Mouse (Mus musculus) ES-Bruce4 (cell line): ENCODE data around the gene Tk1. TPM values are rescaled to one million over a fixed set of nuclear protein-coding genes. Genes with fewer than 3 reads are reported as not detected.

Experiments
- H3K27ac ChIP-seq: 2 replicates; pipeline ENCODE4 v1.5.1; 2012; ENCODE audit warnings: low read length, inconsistent platforms; ENCODE audit not compliant: insufficient read depth
- H3K27me3 ChIP-seq: 2 replicates; pipeline ENCODE4 v1.6.1; 2012; ENCODE audit warnings: mild to moderate bottlenecking, low read length, inconsistent platforms; ENCODE audit not compliant: control insufficient read depth, poor library complexity, insufficient read depth, severe bottlenecking
- H3K36me3 ChIP-seq: 2 replicates; pipeline ENCODE4 v1.6.1; 2012; ENCODE audit warnings: inconsistent platforms, mild to moderate bottlenecking, low read length, moderate library complexity; ENCODE audit not compliant: control insufficient read depth, poor library complexity, insufficient read depth, severe bottlenecking
- H3K4me1 ChIP-seq: one replicate; pipeline ENCODE4 v1.8.1; 2011; ENCODE audit warnings: low read length; ENCODE audit not compliant: control insufficient read depth, insufficient read depth
- H3K4me3 ChIP-seq: 2 replicates; pipeline ENCODE4 v1.5.1; 2011; ENCODE audit warnings: low read depth, mild to moderate bottlenecking, low read length
- H3K9ac ChIP-seq: 2 replicates; pipeline ENCODE4 v1.6.1; 2012; ENCODE audit warnings: low read depth, mild to moderate bottlenecking, inconsistent platforms; ENCODE audit not compliant: poor library complexity, severe bottlenecking
- H3K9me3 ChIP-seq: replicated peaks from 2 replicates; pipeline ENCODE4 v1.6.1; 2012; ENCODE audit warnings: mild to moderate bottlenecking, low read length, inconsistent platforms; ENCODE audit not compliant: control insufficient read depth, poor library complexity, insufficient read depth, severe bottlenecking
- CTCF ChIP-seq: IDR thresholded peaks from one replicate; pipeline ENCODE4 v1.8.1; 2011; ENCODE audit warnings: low read depth, low read length
- EP300 ChIP-seq: IDR thresholded peaks from 2 replicates; pipeline ENCODE4 v1.6.1; 2011; ENCODE audit warnings: low read depth, low read length; ENCODE audit not compliant: insufficient read depth
- POLR2A ChIP-seq: IDR thresholded peaks from one replicate; pipeline ENCODE4 v1.8.1; 2011; ENCODE audit warnings: low read length; ENCODE audit not compliant: insufficient read depth
- polyA plus RNA-seq: library from polyadenylated mRNA; stranded (reverse); fragments of >200 nt; gene quantifications from 2 replicates; pipeline ENCODE4 v1.2.4, GENCODE M21; 2011; ENCODE audit warnings: low read depth; ENCODE audit not compliant: missing spikeins, insufficient read depth, insufficient read length

Tk1 gene
- polyA plus RNA-seq, 1 experiment: 35.7 TPM

DNA sequence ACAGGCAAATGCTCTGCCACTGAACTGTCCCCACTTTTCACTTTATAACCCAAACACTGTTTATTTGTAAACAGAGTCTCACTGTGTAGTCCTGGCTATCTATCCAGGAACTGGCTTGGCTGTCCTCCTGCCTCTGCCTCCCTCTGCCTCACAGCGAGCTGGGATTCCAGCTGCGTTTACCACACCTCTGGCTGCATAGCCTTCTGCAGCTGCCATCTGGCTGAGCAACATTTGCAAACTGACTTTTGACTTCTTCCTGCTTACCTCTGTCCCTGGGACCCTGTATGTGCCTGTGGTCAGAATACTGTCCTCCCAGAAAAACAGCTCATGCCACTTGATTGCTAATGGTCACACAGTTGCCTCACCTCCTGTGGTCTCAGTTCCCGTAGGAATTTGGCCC lies 1.5 kb upstream of the Tk1 start:
- TF ChIP-seq POLR2A (no peak), EP300 (no peak), CTCF (no peak)
- Histone ChIP-seq H3K36me3 (peaks cover 10% of the 10 kb centered on the region; the same call in 1 of the 2 replicates), H3K9ac (no peak overlapping the region), H3K27ac (no peak overlapping the region), H3K9me3 (no peaks in the 10 kb centered on the region), H3K4me1 (peaks cover 2% of the 10 kb centered on the region), H3K4me3 (no peak overlapping the region), H3K27me3 (no peaks in the 10 kb centered on the region)

DNA sequence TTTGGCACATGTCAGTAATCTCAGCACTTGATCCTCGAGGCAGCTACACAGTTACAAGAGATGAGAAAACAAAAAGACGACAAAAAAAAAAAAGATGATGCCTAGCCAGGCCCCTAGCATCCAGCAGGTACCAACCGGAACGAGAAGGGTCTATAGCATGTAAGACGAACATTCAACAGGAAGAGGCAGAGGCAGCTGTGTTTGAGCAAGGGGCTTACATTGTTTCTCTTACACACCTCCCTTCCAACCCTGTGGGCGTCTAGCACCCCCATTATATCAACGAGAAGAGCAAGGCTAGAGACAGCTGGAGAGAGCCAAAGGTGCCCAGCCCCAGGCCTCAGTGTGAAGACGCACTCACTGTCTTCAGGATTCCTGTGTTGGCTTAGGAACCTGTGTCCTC lies 1.0 kb upstream of the Tk1 start:
- Histone ChIP-seq H3K36me3 (peaks cover 10% of the 10 kb centered on the region; the same call in 1 of the 2 replicates), H3K27me3 (no peaks in the 10 kb centered on the region), H3K9ac (peak overlapping the region; percentile 86; the same call in 1 of the 2 replicates), H3K9me3 (no peaks in the 10 kb centered on the region), H3K27ac (no peak overlapping the region), H3K4me3 (no peak overlapping the region), H3K4me1 (peaks cover 2% of the 10 kb centered on the region)
- TF ChIP-seq POLR2A (no peak), CTCF (no peak), EP300 (no peak)

DNA sequence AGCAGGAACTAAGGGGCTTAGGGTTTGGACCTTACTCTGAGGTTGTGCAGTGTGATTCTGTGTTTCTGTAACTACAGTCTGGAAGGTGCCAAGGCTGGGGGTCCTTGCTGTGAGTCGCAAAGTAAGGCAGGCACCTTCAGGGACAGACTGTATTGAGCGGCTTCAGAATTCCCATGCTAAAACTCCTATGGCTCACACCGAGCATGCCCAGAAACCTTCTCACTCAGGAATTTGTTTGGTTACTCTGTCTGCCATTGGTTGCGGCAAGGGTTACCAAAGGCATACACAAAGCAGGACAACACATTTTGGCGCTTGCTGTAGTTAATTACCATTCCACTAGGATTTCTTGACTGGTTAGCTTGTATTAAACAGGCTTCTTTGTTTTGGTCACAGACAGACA lies 272 bp upstream of the Tk1 start:
- no peaks in the 10 kb centered on the region for H3K27me3 ChIP-seq
- H3K27ac ChIP-seq: peak overlapping the region; percentile 85
- TF ChIP-seq POLR2A (no peak), EP300 (no peak), CTCF (no peak)
- peak overlapping the region; percentile 93 for H3K4me3 ChIP-seq
- H3K9me3 ChIP-seq: no peaks in the 10 kb centered on the region
- peak overlapping the region; percentile 86 for H3K9ac ChIP-seq
- peaks cover 16% of the 10 kb centered on the region for H3K36me3 ChIP-seq
- peaks cover 2% of the 10 kb centered on the region for H3K4me1 ChIP-seq

DNA sequence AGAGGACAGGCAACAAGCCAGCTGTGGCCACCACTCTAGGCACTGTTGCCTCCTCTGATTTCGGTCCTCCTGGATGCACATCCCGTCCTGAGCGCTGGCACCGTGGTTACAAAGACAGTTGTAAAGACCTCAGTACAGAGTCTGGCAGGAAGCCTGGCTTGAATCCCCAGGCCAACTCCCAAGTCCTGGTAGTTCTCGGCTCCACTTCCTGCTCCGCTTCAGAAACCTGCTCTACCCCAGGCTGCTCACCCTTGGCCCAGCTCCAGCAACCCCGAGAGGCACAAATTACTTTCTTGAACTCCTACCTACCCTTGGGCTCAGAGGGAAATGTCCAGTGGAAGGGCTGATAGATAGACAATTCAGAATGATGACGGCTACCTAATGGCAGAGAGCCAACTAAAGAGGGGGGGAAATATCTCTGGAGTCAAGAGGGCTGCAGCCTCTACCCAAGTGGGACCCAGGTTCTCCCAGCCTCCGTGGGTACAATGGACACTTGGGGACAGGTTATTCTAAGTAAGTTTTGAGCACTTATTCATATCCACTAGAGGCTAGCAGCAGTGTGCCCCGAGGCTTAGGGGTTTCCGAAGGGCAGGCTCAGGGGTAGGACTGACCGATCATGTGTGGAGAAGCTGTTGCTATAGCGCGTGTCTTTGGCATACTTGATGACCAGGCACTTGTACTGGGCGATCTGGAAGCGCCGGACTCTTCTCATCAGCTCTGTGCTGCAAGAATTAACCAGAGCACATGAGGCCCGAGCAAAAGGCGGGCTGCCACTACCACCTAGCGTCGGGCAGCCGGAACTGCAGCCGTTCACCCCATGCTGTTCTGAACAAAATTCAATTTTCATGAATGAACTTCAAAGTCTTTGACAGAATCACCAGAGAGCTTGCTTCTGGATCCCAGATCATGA lies 1.6 kb downstream of the Tk1 start:
- TF ChIP-seq CTCF: peak; percentile 89
- no peak for TF ChIP-seq EP300
- peaks cover 28% of the 10 kb centered on the region for H3K36me3 ChIP-seq
- no peak overlapping the region for H3K27ac ChIP-seq
- peaks cover 4% of the 10 kb centered on the region for H3K4me1 ChIP-seq
- no peaks in the 10 kb centered on the region for H3K9me3 ChIP-seq
- peak overlapping the region; percentile 86 for H3K9ac ChIP-seq
- H3K4me3 ChIP-seq: peak overlapping the region; percentile 93
- no peaks in the 10 kb centered on the region for H3K27me3 ChIP-seq

DNA sequence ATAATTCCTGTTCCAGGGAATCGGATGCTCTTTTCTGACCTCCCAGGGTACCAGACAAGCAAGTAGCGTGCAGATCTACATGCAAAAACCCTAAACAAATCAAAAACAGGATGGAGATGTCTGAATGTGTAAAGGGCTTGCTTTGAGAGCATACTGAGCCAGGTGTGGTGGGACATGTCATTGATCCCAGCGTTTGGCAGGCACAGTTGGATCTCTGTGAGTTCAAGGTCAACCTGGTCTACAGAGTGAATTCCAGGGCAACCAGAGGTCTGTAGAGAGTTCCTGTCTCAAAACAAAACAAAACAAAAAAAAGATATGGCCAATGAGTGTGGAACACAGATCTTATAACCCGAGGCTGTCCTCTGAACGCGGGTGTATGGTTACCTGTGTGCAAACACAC lies 2.5 kb downstream of the Tk1 start:
- H3K36me3 ChIP-seq: peaks cover 28% of the 10 kb centered on the region
- H3K27ac ChIP-seq: no peak overlapping the region
- H3K4me3 ChIP-seq: no peak overlapping the region
- no peaks in the 10 kb centered on the region for H3K9me3 ChIP-seq
- H3K4me1 ChIP-seq: peaks cover 4% of the 10 kb centered on the region
- H3K27me3 ChIP-seq: no peaks in the 10 kb centered on the region
- TF ChIP-seq POLR2A: no peak
- TF ChIP-seq CTCF: no peak
- no peak for TF ChIP-seq EP300
- no peak overlapping the region for H3K9ac ChIP-seq

DNA sequence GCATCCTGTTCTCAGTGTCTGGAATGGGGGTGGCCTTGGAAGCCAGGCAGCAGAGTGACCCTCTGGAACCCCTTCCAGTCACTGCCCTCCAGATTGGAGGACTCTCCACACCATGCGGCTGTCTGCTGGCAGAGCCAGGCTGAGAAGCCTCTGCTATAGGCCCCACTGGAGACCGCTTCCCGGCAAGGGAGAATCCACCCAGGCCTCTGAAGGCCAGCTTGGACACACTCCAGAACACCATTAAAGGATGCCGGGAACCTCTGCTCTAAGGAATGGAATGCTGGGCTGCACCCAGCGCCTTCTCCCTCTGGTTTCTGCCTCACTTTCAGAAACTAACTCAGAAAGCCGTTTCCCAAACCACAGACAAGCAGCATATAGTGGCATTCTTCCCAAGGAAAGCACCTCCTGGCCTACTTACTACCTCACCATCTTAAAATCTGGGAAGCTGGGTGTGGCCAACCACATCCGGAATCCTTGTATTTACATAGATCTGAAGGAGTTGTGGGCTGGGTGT lies 3.1 kb downstream of the Tk1 start:
- Histone ChIP-seq H3K36me3 (peaks cover 29% of the 10 kb centered on the region), H3K4me3 (no peak overlapping the region), H3K27ac (no peak overlapping the region), H3K9me3 (no peaks in the 10 kb centered on the region), H3K4me1 (peaks cover 4% of the 10 kb centered on the region), H3K27me3 (no peaks in the 10 kb centered on the region), H3K9ac (no peak overlapping the region)
- TF ChIP-seq EP300: no peak
- TF ChIP-seq CTCF: no peak
- no peak for TF ChIP-seq POLR2A
